Mouse (Mus musculus): ENCODE data around the gene Bax. TPM values are rescaled to one million over a fixed set of nuclear protein-coding genes. Genes with fewer than 3 reads are reported as not detected.
A peak's percentile ranks its signal among the peaks of the same experiment; 100 is the strongest.

Bax gene
- 8.6 and 12.7 TPM in 2 replicates for total RNA-seq (2015; ENCODE audit: low replicate concordance)
- 9.7 and 11.8 TPM in 2 replicates for total RNA-seq (2017; ENCODE audit: low replicate concordance)

DNA sequence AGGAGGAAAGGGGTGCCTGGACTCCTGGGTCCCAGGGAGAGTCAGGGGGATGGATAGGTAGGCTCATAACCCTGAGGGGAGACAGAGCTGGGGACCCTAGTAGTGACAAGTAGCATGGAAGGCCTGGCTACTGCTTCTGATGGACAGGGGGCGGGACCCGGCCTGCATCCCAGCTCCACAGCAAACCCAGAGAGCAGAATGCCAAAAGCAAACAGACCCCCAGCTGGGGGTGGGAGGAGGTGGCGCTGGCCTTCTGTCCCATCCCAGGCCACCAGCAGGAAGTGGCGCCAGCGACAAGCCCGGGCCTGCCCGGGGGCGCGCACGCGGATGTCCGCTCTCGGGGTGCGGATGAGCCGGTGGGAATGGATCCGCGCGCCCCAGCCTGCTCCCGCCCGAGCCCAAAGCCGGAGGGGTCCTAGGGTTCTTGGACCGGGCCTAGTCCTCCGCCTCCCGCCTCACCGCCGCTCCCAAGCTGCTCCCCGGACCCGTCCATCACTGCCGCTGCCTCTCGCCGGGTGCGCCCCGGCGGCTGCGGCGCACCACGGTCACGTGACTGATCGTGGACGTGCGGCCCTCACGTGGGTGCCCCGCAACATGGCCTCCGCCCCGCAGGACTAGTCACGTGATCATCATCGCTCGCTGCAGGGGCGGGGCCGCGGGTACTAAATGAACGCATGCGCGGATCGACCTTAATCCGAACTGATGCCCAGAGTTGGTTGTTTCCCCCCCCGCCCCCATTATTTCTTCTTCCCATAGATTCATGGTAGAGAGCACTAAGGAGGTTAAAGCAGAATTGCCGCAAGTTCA is at the start of gene Bax:
Bax (minus strand) TSS at position 616 of the 807 bp plus-strand sequence.
- peak; percentile 82 for ATAC-seq (replicated peaks; ENCODE audit: low FRiP score, poor library complexity, severe bottlenecking)

DNA sequence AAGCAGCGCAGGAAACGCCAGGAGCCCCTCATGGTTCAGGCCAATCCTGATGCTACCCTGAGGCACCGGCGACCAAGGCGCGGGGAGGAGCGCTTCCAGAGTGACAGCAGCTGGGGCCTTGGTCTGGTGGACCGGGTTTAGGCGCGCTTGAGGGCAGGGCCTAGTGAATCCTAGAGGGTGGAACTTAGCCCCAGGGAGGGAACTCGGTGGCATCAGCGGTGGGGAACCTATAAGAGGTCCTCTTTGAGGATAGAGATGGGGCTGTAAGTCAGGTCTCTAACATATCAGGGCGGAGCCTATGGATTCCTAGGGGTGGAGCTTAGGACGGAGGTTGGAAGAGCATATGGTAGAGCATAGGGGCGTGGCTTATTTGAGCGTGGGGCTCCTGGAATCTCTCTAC is 48.7 kb upstream of the Bax start:
- ATAC-seq (replicated peaks; ENCODE audit: low FRiP score, poor library complexity, severe bottlenecking) = peak; percentile 68; the same call in 1 of the 2 replicates

DNA sequence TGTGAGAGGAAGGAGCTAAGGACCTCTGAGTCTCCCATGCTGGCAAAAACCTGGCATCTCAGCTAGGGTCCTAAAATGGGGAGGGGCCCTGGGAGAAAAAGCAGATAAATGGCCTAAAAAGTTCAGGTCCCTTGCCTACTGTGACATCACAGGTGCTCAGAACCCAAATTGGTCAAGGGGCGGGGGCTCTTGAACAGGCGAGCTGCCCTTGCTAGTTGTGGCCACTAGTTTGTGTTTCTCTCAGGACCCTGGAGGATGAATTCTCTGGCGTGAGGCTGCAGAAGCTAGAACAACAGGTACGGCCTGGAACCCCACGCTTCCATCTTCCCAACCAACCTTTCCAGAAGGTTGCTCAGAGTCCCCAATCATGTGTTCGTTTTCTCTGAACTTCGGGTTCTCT is 47.7 kb upstream of the Bax start:
- ATAC-seq (replicated peaks; ENCODE audit: low FRiP score, poor library complexity, severe bottlenecking) = no peak

DNA sequence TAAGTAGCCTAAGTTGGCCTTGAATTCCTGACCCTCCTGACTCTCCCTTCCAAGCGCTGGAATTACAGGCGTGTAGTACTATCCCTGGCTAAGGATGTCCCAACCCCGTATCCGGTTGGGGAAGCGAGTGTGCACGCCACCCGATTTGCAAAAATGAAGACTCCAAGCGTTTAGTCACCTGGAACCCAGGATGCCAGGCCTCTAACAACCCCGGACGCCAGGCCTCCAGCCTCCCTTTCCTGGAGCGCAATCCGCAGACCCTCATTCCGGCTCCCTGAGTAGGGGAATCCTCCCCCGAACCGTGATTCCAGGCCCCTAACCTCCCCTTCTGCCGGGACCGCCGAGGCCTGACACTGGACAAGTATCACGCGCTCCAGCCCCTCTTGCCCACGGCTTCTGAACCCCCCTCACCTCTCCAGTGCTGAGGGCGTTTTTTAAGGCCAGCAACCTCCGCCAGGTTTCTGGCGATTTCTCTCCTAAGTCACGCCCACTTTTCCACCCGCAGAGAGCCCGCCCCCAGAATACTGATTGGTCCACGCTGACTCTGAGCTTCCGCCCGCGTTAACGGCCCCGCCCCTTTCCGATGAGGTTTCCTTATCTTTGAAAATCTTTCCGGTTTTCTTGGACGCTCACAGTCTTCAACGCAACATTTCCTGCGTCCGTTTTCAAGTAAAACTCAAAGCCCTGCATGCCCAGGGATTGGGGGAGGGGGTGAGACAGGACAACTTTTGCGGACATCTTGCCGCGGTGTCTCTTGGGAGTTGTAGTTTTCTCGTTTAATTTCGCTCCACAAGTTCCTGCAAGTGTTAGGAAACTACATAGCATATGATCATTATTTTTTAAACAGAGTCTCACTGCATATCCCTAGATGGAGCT is 43.5 kb upstream of the Bax start, which contains the start of gene Nucb1:
Nucb1 (minus strand) TSS at position 495 of the 876 bp plus-strand sequence.
- peak; percentile 77 for ATAC-seq (replicated peaks; ENCODE audit: low FRiP score, poor library complexity, severe bottlenecking)

DNA sequence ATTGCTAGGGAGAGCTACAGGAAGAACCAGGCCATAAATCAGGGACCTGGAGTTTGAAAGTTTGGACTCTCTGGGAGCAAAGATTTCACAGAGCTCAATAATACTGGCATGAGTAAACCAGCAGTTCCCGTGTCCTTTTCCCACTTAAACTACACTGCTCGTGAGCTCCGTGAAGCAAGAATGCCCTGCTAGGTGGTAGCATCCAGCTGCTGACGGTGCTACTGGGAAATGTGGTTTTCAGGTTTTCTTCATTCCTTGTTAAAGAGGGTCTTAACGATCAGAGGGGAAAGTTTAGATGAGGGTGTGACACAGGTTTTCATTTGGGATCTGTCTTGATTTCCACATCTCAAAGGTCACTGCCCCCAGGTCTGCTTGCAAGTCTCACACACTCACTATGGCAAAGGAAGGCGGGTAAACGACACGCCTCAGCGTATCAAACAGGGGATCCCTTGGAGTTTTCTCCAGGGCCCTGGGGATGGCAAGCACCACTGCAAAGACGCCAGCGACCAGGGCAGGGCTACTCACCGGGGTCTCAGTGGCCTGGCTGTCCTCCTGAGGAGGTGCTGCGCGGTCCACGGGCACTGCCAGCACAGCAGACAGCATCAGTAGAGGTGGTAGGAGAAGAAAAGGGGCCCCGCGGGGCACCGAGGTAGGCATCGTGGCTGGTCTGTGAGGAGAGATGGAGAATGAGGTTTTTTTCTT is 42.6 kb upstream of the Bax start:
- peak; percentile 54 for ATAC-seq (replicated peaks; ENCODE audit: low FRiP score, poor library complexity, severe bottlenecking)

DNA sequence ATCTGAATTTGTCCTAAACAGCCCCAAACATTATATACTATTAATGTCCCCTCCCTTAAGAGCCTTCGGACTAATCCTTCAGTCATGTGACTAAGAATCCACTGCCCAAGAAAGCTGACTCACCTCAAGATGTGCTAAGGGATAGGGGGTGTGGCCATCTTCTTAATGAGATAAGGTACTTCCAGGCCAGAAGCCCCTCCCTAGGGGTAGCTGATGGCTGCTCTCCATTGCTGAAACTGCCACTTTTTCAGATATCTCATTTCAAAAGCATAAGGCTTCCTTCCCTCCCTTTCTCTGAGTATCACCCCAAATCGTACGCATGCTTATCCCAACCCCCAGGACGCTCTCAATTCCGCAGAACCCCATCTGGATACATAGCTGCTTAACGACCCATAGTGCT is 41.9 kb upstream of the Bax start:
- ATAC-seq (replicated peaks; ENCODE audit: low FRiP score, poor library complexity, severe bottlenecking) = peak; percentile 76

DNA sequence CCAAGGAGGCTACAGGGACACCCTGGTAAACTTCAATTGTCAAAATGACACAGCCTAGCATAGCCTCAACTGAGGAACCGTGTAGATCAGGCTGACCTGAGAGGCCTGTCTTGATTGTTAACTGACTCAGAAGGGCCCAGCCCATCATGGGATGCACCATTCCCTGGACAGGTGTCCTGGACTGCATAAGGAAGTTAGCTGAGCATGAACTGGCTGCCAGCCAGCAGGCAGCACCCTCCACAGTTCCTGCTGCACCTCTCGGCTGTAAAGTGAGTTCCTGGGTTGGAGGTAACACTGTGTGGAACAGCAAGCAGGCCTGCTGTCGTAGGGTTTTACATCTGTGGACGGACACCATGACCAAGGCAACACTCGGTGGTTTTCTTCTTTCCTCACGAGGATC is 40.9 kb upstream of the Bax start:
- no peak for ATAC-seq (replicated peaks; ENCODE audit: low FRiP score, poor library complexity, severe bottlenecking)

DNA sequence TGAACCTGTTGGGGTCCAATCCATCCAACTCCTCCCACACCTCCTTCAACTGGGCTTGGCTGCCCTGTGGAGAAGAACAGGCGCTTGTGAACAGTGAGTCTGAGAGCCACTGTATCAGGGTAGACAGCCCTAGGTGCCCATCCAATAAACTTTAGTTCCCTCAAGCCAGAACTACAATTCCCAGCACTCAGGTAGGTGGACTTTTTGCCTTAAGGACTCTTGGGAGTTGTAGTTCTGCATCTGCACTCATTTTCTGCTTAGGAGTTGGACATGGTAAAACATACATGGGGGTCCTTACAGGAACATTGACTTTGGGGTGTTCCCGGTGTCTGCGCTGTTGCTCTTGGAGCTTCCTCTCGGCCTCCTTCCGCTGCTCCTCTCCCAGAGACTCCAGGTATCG is 31.7 kb upstream of the Bax start:
- ATAC-seq (replicated peaks; ENCODE audit: low FRiP score, poor library complexity, severe bottlenecking) = no peak

DNA sequence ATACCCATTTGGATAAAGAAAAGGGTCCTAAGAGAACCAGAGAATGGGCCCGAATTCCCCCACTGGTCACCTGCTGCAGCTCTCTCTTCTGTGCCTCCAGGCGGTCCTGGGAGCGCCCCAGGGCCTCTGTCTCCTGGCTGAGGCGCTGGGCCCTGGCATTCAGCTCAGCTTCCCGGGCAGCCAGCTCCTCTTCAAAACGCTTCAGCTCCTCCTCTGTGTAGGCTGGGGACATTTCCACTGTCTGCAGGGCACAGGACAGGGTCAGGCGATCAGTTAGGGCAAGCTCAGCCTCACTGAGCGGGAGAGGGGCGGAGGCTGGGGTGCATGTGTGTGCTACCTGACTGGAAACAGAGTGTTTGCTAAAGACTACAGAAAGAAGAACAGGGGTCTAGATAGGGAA is 27.9 kb upstream of the Bax start:
- no peak for ATAC-seq (replicated peaks; ENCODE audit: low FRiP score, poor library complexity, severe bottlenecking)

DNA sequence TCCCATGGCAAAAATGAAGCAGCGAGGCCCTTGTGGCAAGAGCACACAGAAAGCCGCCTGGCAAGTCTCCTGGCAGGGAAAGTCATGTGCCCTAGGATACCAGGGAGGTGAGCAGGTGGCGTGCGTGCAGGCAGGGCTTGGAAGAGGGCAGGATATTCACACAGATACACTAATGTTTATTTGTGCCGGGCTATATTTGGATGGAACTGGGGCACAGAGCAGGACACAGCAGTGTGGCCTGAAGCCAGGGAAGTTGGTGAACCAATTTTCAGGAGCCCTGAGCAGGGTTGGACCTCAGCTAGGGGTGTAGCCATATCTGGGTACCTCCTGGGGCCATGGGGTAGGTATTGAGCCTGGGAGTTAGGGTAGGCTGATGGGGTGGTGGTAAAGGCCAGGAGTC is 26.3 kb upstream of the Bax start:
- no peak for ATAC-seq (replicated peaks; ENCODE audit: low FRiP score, poor library complexity, severe bottlenecking)

DNA sequence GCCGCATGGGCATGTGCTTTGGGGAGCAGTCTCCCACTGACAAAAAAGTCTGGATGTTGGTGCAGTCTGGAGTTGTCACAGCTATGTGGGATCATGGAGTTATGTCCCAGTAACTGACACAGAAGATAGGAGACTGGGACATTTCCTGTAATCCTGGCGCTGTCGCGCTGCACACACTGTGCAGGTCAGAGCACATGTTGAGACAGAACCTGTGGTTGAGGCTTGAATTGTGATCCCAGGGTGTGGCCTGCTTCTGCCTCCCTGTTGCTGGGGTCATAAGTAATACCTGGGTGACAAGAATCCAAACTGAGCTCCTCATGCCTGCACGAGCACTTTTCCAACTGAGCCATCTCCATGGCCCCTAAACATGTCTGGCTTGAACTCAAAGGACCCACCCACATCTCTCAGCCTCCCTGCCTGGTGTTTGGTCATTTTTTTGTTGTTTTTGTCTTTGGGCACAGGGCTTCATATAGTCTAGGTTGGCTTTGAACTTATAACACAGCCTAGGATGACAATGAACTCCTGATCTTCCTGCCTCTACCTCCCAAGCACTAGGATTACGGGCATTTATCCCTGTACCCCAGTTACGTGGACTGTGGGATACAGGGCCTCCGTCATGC is 25.6 kb upstream of the Bax start:
- no peak for ATAC-seq (replicated peaks; ENCODE audit: low FRiP score, poor library complexity, severe bottlenecking)

DNA sequence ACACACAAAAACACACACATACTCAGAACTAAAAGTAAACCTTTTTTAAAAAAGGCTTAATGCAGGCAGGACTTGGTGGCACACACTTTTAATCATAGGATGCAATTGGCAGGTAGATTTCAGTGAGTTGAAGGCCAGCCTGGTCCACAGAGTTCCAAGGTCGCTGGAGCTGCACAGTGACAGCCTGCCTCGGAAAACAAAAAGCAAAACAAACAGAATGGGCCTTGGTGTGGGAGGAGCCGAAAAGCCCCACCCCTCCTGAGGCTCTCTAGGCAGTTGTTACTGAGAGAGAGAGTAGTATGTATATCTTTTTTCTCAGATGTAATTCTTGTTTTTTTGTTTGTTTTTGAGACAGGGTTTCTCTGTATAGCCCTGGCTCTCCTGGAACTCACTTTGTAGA is 24.6 kb upstream of the Bax start:
- ATAC-seq (replicated peaks; ENCODE audit: low FRiP score, poor library complexity, severe bottlenecking) = 0 out of 2 replicates have a peak, but pooled peaks have one; percentile 26

DNA sequence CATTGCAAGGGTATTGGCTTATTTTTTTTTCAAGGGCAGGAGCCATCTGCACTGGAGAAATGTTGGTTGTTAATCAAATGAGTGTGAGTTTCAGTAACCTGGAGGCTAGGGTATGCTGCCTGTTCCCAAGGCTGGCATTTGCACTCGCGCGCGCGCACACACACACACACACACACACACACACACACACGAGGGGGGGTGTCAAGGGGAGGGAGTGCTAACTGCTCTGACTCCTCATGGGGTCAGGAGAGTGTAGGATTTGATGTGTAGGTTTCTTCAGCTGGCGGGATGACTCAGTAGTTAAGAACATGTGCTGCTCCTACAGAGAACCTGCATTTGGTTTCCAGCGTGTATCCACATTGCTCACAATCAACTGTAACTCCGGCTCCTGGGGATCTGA is 24.1 kb upstream of the Bax start:
- peak; percentile 45; the same call in 1 of the 2 replicates for ATAC-seq (replicated peaks; ENCODE audit: low FRiP score, poor library complexity, severe bottlenecking)

DNA sequence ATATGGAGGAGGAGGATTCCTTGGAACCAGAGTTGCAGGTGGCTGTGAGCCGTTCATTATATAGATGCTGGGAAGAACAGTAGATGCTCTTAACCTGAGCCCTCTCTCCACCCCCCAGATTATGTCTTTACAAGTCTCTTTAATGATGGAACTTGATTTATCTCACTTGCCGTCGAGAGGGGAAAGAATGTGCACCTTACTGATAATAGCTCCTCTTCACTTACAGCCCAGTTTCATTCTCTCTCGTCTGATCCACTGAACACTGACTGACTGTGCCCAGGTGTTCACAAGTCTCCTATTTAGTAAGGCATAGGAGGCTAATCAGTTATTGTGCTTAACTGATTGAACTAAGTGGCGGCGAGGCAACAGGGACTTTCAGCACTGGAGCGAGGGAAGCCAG is 22.9 kb upstream of the Bax start:
- ATAC-seq (replicated peaks; ENCODE audit: low FRiP score, poor library complexity, severe bottlenecking) = 0 out of 2 replicates have a peak, but pooled peaks have one; percentile 5

DNA sequence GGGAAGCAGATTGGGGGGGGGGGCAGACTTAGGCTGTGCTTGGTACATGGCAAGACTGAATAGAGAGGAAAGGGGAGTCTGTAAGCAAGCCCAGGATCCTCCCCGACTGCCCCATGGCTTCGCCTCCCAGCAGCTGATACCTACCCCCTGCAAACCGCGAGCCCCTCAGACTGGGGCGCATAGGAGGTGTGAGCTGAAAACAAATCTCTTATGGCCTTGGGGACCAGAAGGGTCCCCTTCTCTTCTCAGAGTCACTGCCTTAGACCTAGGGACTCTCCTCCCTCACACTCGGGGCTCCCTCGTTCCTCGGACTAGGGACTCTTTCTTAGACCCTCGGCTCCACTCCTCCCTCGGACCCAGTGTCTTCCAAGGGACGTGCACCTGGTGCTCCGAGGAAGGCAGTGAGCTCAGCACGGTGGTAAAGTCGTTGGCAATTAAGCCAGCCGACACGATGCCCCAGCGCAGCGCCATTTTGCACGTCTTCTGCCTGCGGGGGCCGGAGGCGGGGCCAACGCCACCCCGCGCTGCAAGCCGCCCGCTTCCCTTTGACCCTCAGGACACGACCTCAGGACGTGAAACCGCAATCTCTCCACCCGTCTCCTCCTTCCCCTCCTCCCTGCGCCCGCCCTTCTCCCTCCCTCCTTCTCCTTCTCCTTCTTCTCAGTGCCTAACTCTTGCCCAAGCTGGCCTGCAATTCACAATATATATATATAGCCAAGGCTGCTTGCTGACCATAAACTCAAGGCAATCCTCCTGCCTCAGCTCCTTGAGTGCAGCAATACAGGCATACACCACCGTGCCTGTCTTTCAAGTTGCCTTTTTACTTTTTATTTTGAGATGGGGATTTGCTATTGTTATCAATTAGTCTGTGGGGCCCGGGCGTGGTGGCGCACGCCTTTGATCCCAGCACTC is 21.9 kb upstream of the Bax start, which contains the start of gene Dhdh:
Dhdh (minus strand) TSS at position 513 of the 912 bp plus-strand sequence.
- peak; percentile 59 for ATAC-seq (replicated peaks; ENCODE audit: low FRiP score, poor library complexity, severe bottlenecking)

DNA sequence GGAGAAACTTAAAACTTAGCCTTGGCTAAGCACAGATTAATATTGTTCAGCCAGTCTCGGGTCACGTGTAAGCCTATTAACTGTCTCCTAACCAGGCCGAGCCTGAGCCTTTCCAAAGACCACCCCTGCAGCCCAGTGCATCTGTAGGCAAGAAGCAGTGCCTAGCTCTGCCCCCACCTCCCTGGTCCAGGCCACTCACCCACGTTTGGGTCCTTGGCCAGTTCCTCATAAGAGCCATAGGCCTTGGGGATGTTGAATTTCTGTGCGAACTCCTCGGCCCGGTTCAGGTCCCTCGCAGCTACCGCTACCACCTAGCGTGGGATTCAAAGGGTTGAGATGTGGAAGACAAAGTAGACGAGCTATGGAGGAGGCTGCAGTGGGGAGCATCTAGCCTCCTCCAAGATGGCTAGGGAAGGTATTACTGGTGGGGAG is 21.2 kb upstream of the Bax start:
- ATAC-seq (replicated peaks; ENCODE audit: low FRiP score, poor library complexity, severe bottlenecking) = no peak

DNA sequence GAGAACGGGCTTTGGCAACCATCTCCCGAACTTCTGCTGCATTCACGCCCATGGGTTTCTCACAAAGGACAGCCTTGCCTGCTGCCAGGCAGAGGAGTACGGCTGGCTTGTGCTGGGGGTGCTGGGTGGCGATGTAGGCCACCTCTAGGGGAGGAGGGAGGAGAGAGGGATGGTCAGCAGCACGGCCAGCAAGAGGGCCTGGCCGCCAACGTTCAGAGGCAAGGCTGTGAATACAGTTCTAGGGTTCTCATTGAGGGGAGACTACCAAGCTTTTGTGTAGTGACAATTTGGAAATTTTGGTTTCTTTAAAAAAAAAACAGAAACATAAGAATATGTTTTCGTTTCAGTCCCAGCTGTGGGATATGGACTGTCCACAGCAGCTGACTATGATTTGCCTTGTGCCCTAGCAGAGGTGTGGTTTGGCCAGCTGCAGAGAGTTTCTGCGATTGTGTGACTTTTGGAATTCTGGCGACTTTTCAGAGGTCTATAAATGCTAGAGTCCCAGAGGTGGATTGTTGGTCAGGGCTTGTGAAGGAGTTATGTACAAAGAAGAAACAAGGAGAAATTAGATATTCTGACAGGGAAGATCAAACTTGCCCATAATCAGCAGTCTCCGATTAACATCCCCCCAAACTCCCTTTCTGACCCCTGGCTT is 20.2 kb upstream of the Bax start, which contains the start of gene Gm45808:
Gm45808 (minus strand) TSS at position 51 of the 655 bp plus-strand sequence.
- ATAC-seq (replicated peaks; ENCODE audit: low FRiP score, poor library complexity, severe bottlenecking) = no peak

DNA sequence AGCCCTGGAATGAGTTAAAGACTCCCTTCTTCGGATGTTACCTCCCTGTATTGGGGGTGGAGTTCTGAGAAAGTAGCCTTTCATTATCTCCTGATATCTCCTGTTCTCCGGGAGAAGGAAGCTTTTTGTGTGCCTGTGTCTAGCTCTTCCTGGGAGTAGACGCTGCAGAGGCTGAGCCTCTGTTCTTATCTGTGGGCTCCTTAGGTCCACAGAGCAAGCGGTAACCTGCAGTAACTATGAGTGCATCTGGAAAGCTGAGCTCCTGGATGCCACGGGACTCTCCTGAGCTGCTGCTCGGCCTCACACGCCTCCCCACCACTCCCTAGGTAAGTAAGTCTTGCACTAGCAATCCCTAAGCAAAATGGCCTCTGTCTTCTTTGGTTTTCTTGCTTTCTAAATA is 19.5 kb upstream of the Bax start:
- no peak for ATAC-seq (replicated peaks; ENCODE audit: low FRiP score, poor library complexity, severe bottlenecking)

Measured in erythroblast, adult 5-6 weeks (primary cell).